14 mouse cellular contexts compared by ENCODE assay signal in genomic region chr5:75606898-75607297, GRCm38 (mm10). TPM values are rescaled to one million over a fixed set of nuclear protein-coding genes. Genes with fewer than 3 reads are reported as not detected.
DNase-seq lines count a peak whose midpoint lies in the region; ATAC-seq and TF ChIP-seq lines count a peak whose summit lies in the region.
"Had no signal": no experiment of that assay in that cellular context is flagged by ENCODE, and none has a peak within 500 bp of the region (broad histone marks: within the 10 kb centered on the region; RNA-seq: fewer than 3 reads in every experiment).

No protein-coding gene starts in this region.

- no peaks in the 10 kb centered on the region for H3K9me3 ChIP-seq in hindbrain, embryonic 13.5 days
- no peaks in the 10 kb centered on the region for H3K9me3 ChIP-seq in hindbrain, embryonic 14.5 days (ENCODE audit: control insufficient read depth, low read length)
- no peaks in the 10 kb centered on the region for H3K9me3 ChIP-seq in limb, embryonic 12.5 days
- H3K9me3 ChIP-seq in limb, embryonic 10.5 days (replicated peaks): no peaks in the 10 kb centered on the region
- no peaks in the 10 kb centered on the region for H3K9me3 ChIP-seq in heart, postnatal 0 days (replicated peaks; ENCODE audit: control insufficient read depth, low read length)
- H3K9me3 ChIP-seq: embryonic facial prominence, embryonic 13.5 days; midbrain, embryonic 15.5 days had no signal

- no peak for TF ChIP-seq CTCF in heart, postnatal 0 days (IDR thresholded peaks at IDR 0.05; ENCODE audit: low read depth)

- no peak overlapping the region for H3K4me2 ChIP-seq in hindbrain, embryonic 13.5 days
- H3K4me2 ChIP-seq in hindbrain, embryonic 14.5 days (replicated peaks): no peak overlapping the region
- H3K4me2 ChIP-seq in limb, embryonic 12.5 days: no peak overlapping the region
- no peak overlapping the region for H3K4me2 ChIP-seq in heart, postnatal 0 days (ENCODE audit: low read depth, low read length)
- H3K4me2 ChIP-seq: embryonic facial prominence, embryonic 13.5 days; midbrain, embryonic 15.5 days had no signal

- 74% methylated on average over 14 of the region's 14 CpGs for WGBS in hindbrain, embryonic 13.5 days
- WGBS in hindbrain, embryonic 14.5 days: 67% methylated on average over 14 of the region's 14 CpGs
- WGBS in limb, embryonic 12.5 days: 83% methylated on average over 14 of the region's 14 CpGs
- WGBS in limb, embryonic 10.5 days: 89% methylated on average over 14 of the region's 14 CpGs
- 63% methylated on average over 14 of the region's 14 CpGs for WGBS in heart, postnatal 0 days

- 0 out of 2 replicates have a peak overlapping the region, but pooled peaks have one; percentile 19 for H3K27ac ChIP-seq in hindbrain, embryonic 13.5 days
- H3K27ac ChIP-seq in hindbrain, embryonic 14.5 days: no peak overlapping the region
- 0 out of 2 replicates have a peak overlapping the region, but pooled peaks have one; percentile 23 for H3K27ac ChIP-seq in limb, embryonic 12.5 days
- H3K27ac ChIP-seq in limb, embryonic 10.5 days: no peak overlapping the region
- no peak overlapping the region for H3K27ac ChIP-seq in heart, postnatal 0 days (ENCODE audit: low read depth)
- H3K27ac ChIP-seq: embryonic facial prominence, embryonic 13.5 days; kidney, postnatal 0 days; macrophage; midbrain, embryonic 15.5 days had no signal

- H3K9ac ChIP-seq in hindbrain, embryonic 13.5 days: no peak overlapping the region
- no peak overlapping the region for H3K9ac ChIP-seq in hindbrain, embryonic 14.5 days
- no peak overlapping the region for H3K9ac ChIP-seq in limb, embryonic 12.5 days (replicated peaks)
- H3K9ac ChIP-seq in heart, postnatal 0 days (replicated peaks; ENCODE audit: low read depth, low read length): no peak overlapping the region
- H3K9ac ChIP-seq: embryonic facial prominence, embryonic 13.5 days; midbrain, embryonic 15.5 days had no signal

- H3K4me1 ChIP-seq in hindbrain, embryonic 13.5 days (replicated peaks): peaks cover 50% of the 10 kb centered on the region
- H3K4me1 ChIP-seq in hindbrain, embryonic 14.5 days (replicated peaks; ENCODE audit: control insufficient read depth, insufficient read depth, low read length): peaks cover 32% of the 10 kb centered on the region
- 0 out of 2 replicates have a peak, but pooled peaks cover 2% of the 10 kb centered on the region for H3K4me1 ChIP-seq in limb, embryonic 12.5 days (replicated peaks)
- peaks cover 5% of the 10 kb centered on the region for H3K4me1 ChIP-seq in limb, embryonic 10.5 days
- peaks cover 4% of the 10 kb centered on the region; the same call in 1 of the 2 replicates for H3K4me1 ChIP-seq in heart, postnatal 0 days (ENCODE audit: control insufficient read depth, insufficient read depth)
- H3K4me1 ChIP-seq: embryonic facial prominence, embryonic 13.5 days had no signal

- no peak for ATAC-seq in hindbrain, embryonic 13.5 days (ENCODE audit: low FRiP score)
- no peak for ATAC-seq in hindbrain, embryonic 14.5 days (ENCODE audit: low FRiP score)
- no peak for ATAC-seq in limb, embryonic 12.5 days (ENCODE audit: insufficient number of reproducible peaks, insufficient read depth, low FRiP score, low TSS enrichment, low read depth)
- ATAC-seq in heart, postnatal 0 days (ENCODE audit: insufficient read depth, low read depth): no peak
- ATAC-seq: midbrain, embryonic 15.5 days had no signal

- H3K27me3 ChIP-seq in hindbrain, embryonic 13.5 days: no peaks in the 10 kb centered on the region
- H3K27me3 ChIP-seq in hindbrain, embryonic 14.5 days (ENCODE audit: control insufficient read depth, insufficient read depth, low read length): no peaks in the 10 kb centered on the region
- H3K27me3 ChIP-seq in limb, embryonic 12.5 days: no peaks in the 10 kb centered on the region
- no peaks in the 10 kb centered on the region for H3K27me3 ChIP-seq in limb, embryonic 10.5 days (ENCODE audit: low read depth, poor library complexity, severe bottlenecking)
- no peaks in the 10 kb centered on the region for H3K27me3 ChIP-seq in heart, postnatal 0 days (ENCODE audit: control insufficient read depth, insufficient read depth, low read length)
- H3K27me3 ChIP-seq: embryonic facial prominence, embryonic 13.5 days; midbrain, embryonic 15.5 days had no signal

- no peak for DNase-seq in hindbrain, embryonic 14.5 days (ENCODE audit: low spot score)
- DNase-seq in limb, embryonic 10.5 days (ENCODE audit: low spot score): no peak
- DNase-seq in heart, adult 8-10 months (ENCODE audit: low spot score): peak; percentile 24
- DNase-seq in heart, postnatal 0 days (ENCODE audit: low spot score): peak; percentile 25
- DNase-seq in MN1 (ENCODE audit: low spot score): no peak
- no peak for DNase-seq in adrenal gland, adult 8-10 months
- DNase-seq: layer of hippocampus, adult 9-11 months; lung, adult 18-20 months had no signal

- H3K36me3 ChIP-seq in hindbrain, embryonic 13.5 days: peaks cover 14% of the 10 kb centered on the region; the same call in 1 of the 2 replicates
- peaks cover 6% of the 10 kb centered on the region for H3K36me3 ChIP-seq in hindbrain, embryonic 14.5 days (replicated peaks; ENCODE audit: control insufficient read depth, insufficient read depth)
- no peaks in the 10 kb centered on the region for H3K36me3 ChIP-seq in limb, embryonic 12.5 days
- peaks cover 5% of the 10 kb centered on the region; the same call in 1 of the 2 replicates for H3K36me3 ChIP-seq in limb, embryonic 10.5 days
- H3K36me3 ChIP-seq in heart, postnatal 0 days (replicated peaks; ENCODE audit: control insufficient read depth, insufficient read depth, low read length): no peaks in the 10 kb centered on the region
- H3K36me3 ChIP-seq: embryonic facial prominence, embryonic 13.5 days; midbrain, embryonic 15.5 days had no signal

- H3K4me3 ChIP-seq in hindbrain, embryonic 13.5 days: no peak overlapping the region
- H3K4me3 ChIP-seq in hindbrain, embryonic 14.5 days (replicated peaks; ENCODE audit: low read length): no peak overlapping the region
- no peak overlapping the region for H3K4me3 ChIP-seq in limb, embryonic 12.5 days (replicated peaks)
- no peak overlapping the region for H3K4me3 ChIP-seq in limb, embryonic 10.5 days
- no peak overlapping the region for H3K4me3 ChIP-seq in heart, postnatal 0 days (ENCODE audit: low read depth, low read length)
- H3K4me3 ChIP-seq: embryonic facial prominence, embryonic 13.5 days; midbrain, embryonic 15.5 days had no signal

- no peak for TF ChIP-seq EP300 in heart, postnatal 0 days (IDR thresholded peaks at IDR 0.05; ENCODE audit: low read depth)

RNA-seq across cellular contexts. Expression of gene Kit, which starts 32.2 kb away (rescaled TPM):
- 50.1 and 57.9 TPM in 2 replicates for polyA plus RNA-seq in hindbrain, embryonic 13.5 days (2015; fragmentation: Nextera tagmentation; extraction: Ambion mirVana)
- polyA plus RNA-seq in hindbrain, embryonic 14.5 days (2014; fragmentation: Nextera tagmentation; extraction: Ambion mirVana): 56.6 and 62.1 TPM in 2 replicates
- polyA plus RNA-seq in limb, embryonic 12.5 days (2016; fragmentation: Nextera tagmentation; extraction: Ambion mirVana): 14.4 and 15.0 TPM in 2 replicates
- 12.8 and 14.5 TPM in 2 replicates for polyA plus RNA-seq in limb, embryonic 10.5 days (2016; fragmentation: Nextera tagmentation; extraction: Ambion mirVana)
- 1 to 10 TPM in 3 of 4 experiments, under 1 TPM in 1; 1.00 to 3.4 (median 2.4) TPM for total RNA-seq in heart, adult 8-10 months (2022)
- 6.7 and 14.9 TPM in 2 replicates for total RNA-seq in heart, postnatal 0 days (2014; rRNA removed; ENCODE audit: low replicate concordance)
- 4.9 and 5.0 TPM in 2 replicates for polyA plus RNA-seq in heart, postnatal 0 days (2015; fragmentation: Nextera tagmentation; extraction: Ambion mirVana)
- 1 to 10 TPM in 3 of 4 experiments, under 1 TPM in 1; 0.99 to 2.0 (median 1.5) TPM for total RNA-seq in adrenal gland, adult 8-10 months (2022)

Comparison
In these comparisons a context has a peak if more than half of its experiments do, and no peak if none do; other contexts are left out.
1. H3K27ac ChIP-seq: peak in hindbrain, embryonic 13.5 days (single experiment) and limb, embryonic 12.5 days (single experiment); none in hindbrain, embryonic 14.5 days (single experiment), limb, embryonic 10.5 days (single experiment) and heart, postnatal 0 days (single experiment).
2. DNase-seq: peak in heart, adult 8-10 months (single experiment) and heart, postnatal 0 days (single experiment); none in hindbrain, embryonic 14.5 days (single experiment), limb, embryonic 10.5 days (single experiment), MN1 (single experiment) and adrenal gland, adult 8-10 months (single experiment).